Mouse (Mus musculus): ENCODE data around the gene Atg13. TPM values are rescaled to one million over a fixed set of nuclear protein-coding genes. Genes with fewer than 3 reads are reported as not detected.

The Atg13 gene
- polyA plus RNA-seq, 1 experiment from 2014 or later = 28.3 TPM

DNA sequence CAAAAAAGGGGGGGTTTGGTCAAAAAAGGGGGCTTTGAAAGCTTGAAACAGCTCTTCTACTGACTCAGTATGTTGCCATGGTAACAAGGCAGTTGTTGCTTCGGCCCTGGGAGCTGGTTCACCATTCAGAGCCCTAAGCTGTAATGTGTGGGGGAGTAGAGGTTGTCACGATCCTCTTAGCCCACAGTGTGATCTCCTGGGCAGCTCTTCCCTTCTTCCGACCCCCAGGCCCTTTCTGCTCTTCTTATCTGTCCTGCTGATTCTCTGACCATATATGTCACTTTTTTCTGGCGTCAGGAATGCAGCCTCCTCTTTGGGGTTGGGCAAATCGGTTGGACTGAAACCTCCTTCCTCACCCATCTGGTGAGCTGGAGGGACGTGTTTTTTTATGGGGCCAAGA is 57.5 kb downstream of the Atg13 start:
- H3K27me3 ChIP-seq (ENCODE audit: control insufficient read depth, insufficient read depth, low read length) = no peaks in the 10 kb centered on the region
- no peaks in the 10 kb centered on the region for H3K4me1 ChIP-seq (ENCODE audit: control insufficient read depth, insufficient read depth, low read length)
- no peaks in the 10 kb centered on the region; the same call in 1 of the 2 replicates for H3K36me3 ChIP-seq (replicated peaks; ENCODE audit: control insufficient read depth, insufficient read depth, low read depth, low read length)
- ATAC-seq (replicated peaks; ENCODE audit: insufficient number of reproducible peaks, low FRiP score, low TSS enrichment, low read depth) (no peak), DNase-seq (ENCODE audit: low spot score) (no peak)
- H3K9ac ChIP-seq (replicated peaks; ENCODE audit: low read length) = no peak overlapping the region
- no peak overlapping the region for H3K4me2 ChIP-seq (ENCODE audit: low read depth, low read length)
- WGBS = 70% methylated on average over 6 of the region's 6 CpGs
- H3K9me3 ChIP-seq (replicated peaks; ENCODE audit: control insufficient read depth, low read length) = no peaks in the 10 kb centered on the region
- H3K4me3 ChIP-seq (ENCODE audit: low read depth, low read length) = no peak overlapping the region
- H3K27ac ChIP-seq (replicated peaks; ENCODE audit: low read depth, low read length) = no peak overlapping the region

DNA sequence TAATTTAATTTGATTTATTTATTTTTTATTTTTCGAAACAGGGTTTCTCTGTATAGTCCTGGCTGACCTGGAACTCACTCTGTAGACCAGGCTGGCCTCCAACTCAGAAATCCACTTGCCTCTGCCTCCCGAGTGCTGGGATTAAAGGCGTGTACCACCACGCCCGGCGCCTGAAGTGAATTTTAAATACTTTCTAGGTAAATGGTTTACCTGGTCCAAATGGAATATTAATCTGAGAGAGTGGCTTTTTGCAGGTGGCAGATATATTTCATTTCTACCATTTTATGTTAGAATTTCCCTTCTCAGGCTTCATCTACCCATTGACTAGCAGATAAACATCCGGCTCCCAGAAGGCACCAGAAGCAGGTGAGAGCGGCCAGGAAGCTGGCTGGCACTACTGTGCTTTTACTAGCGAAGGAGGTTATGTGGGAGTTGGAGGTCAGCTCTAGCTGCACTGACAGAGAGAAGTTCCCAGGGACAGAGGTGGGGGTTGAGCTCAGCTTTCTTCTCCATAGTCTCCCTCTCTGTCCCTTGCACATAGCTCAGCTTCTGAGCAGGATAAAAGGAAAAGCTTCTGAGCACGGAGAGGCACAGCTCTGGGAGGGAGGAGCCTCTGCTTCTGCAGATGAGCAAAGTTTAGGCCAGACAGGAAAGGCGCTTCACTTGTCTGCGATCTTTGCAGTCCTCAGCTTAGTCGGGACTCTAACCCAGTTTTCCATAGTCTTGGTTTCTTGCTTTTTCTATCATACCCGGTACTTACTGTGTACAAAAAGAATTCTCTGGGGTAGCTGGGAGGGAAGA is 58.7 kb downstream of the Atg13 start:
- WGBS = 88% methylated on average over 14 of the region's 14 CpGs
- no peak overlapping the region for H3K4me2 ChIP-seq (ENCODE audit: low read depth, low read length)
- H3K9me3 ChIP-seq (replicated peaks; ENCODE audit: control insufficient read depth, low read length) = no peaks in the 10 kb centered on the region
- peaks cover 4% of the 10 kb centered on the region; the same call in 1 of the 2 replicates for H3K36me3 ChIP-seq (replicated peaks; ENCODE audit: control insufficient read depth, insufficient read depth, low read depth, low read length)
- no peaks in the 10 kb centered on the region for H3K27me3 ChIP-seq (ENCODE audit: control insufficient read depth, insufficient read depth, low read length)
- H3K4me3 ChIP-seq (ENCODE audit: low read depth, low read length) = no peak overlapping the region
- H3K9ac ChIP-seq (replicated peaks; ENCODE audit: low read length) = no peak overlapping the region
- no peaks in the 10 kb centered on the region for H3K4me1 ChIP-seq (ENCODE audit: control insufficient read depth, insufficient read depth, low read length)
- DNase-seq (ENCODE audit: low spot score) (no peak), ATAC-seq (replicated peaks; ENCODE audit: insufficient number of reproducible peaks, low FRiP score, low TSS enrichment, low read depth) (no peak)
- no peak overlapping the region for H3K27ac ChIP-seq (replicated peaks; ENCODE audit: low read depth, low read length)

DNA sequence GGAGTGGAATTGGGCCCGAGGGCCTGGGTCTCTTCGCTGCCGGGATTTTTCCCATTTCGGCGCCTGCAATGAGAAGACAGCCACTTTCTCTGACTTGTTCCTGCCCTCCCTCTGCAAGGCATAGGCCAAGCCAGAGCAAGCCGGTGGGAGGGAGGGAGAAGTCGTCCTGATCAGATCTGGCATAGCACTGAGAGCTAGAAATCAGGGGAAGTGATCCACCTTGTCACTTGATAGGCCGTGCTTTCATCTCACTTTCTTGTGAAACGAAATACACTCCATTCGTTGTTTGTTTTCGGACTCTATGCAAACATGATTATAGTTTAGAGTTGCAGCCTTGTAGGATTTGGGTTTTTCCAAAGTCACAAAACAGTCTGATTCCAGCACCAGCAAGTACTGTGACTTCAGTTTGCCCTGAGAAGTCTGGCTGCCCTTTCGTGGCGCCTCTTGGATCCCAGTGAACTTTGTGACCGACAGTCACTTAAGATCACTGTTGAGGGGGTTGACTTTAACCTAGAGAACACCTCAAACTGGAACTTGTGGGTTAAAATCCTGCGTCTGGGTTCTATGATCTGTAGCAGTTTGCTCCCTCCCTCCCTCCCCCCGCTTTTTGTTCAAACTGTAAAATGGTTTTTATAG is 59.9 kb downstream of the Atg13 start:
- Histone ChIP-seq H3K4me1 (ENCODE audit: control insufficient read depth, insufficient read depth, low read length) (no peaks in the 10 kb centered on the region), H3K36me3 (replicated peaks; ENCODE audit: control insufficient read depth, insufficient read depth, low read depth, low read length) (peaks cover 16% of the 10 kb centered on the region), H3K27ac (replicated peaks; ENCODE audit: low read depth, low read length) (peak overlapping the region; percentile 56; the same call in 1 of the 2 replicates), H3K27me3 (ENCODE audit: control insufficient read depth, insufficient read depth, low read length) (no peaks in the 10 kb centered on the region), H3K9ac (replicated peaks; ENCODE audit: low read length) (peak overlapping the region; percentile 72), H3K9me3 (replicated peaks; ENCODE audit: control insufficient read depth, low read length) (no peaks in the 10 kb centered on the region), H3K4me3 (ENCODE audit: low read depth, low read length) (peak overlapping the region; percentile 85), H3K4me2 (ENCODE audit: low read depth, low read length) (peak overlapping the region; percentile 69)
- WGBS = 14% methylated on average over 16 of the region's 16 CpGs
- ATAC-seq (replicated peaks; ENCODE audit: insufficient number of reproducible peaks, low FRiP score, low TSS enrichment, low read depth) (peak; percentile 60; the same call in 1 of the 2 replicates), DNase-seq (ENCODE audit: low spot score) (no peak)

DNA sequence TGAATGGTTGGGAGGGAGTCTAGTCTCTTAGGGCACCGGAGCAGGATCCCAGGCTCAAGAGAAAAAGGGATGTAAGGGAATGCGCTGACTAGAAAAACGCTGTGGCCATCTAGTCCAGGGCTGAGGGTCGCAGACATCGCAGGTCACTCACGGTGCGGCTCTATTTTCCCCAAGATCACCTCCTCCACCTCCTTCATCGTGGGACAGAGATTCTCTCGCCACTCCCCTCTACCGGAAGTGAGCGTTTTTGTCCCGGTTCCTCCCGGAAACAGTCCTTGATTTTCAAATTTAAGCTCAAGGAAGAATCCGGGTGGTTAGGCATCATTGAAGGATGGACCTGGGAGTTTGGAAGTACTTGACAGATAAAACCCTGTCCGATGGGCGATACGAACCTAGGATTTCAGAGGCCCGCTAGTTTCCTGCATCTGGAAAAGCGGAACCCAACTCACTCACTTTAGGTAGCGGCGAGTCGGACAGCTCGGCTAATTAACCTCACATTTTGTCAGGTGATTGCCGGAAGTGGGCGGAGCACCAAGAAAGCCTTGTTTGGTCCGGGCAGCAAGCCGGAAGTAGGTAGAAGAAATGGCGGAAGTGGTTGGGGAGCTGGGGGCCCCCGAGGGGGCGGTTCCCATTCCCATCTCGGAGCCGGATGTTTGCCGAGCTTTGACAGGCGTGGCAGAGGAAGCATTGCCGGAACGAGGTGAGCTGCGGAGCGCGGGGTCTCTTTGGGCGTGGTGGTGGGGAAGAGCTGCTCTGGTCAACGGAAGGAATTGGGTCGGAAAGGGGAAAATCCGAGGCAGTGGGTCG is 60.6 kb downstream of the Atg13 start, which contains the start of the genes Zfp408 and Arhgap1:
TSS of gene Zfp408 (minus strand) at position 239 of the 807 bp plus-strand sequence.
TSS of gene Arhgap1 (plus strand) at position 308 of the 807 bp plus-strand sequence.
- Histone ChIP-seq H3K4me1 (ENCODE audit: control insufficient read depth, insufficient read depth, low read length) (no peaks in the 10 kb centered on the region), H3K4me2 (ENCODE audit: low read depth, low read length) (peak within 1 kb of the TSS; percentile 90), H3K36me3 (replicated peaks; ENCODE audit: control insufficient read depth, insufficient read depth, low read depth, low read length) (peaks cover 22% of the 10 kb centered on the region), H3K4me3 (ENCODE audit: low read depth, low read length) (peak within 1 kb of the TSS; percentile 85), H3K9me3 (replicated peaks; ENCODE audit: control insufficient read depth, low read length) (no peaks in the 10 kb centered on the region), H3K9ac (replicated peaks; ENCODE audit: low read length) (peak within 1 kb of the TSS; percentile 89), H3K27ac (replicated peaks; ENCODE audit: low read depth, low read length) (peak within 1 kb of the TSS; percentile 56; the same call in 1 of the 2 replicates), H3K27me3 (ENCODE audit: control insufficient read depth, insufficient read depth, low read length) (no peaks in the 10 kb centered on the region)
- WGBS = under 1% methylated on average over 44 of the region's 44 CpGs
- ATAC-seq (replicated peaks; ENCODE audit: insufficient number of reproducible peaks, low FRiP score, low TSS enrichment, low read depth) (peak; percentile 93), DNase-seq (ENCODE audit: low spot score) (peak; percentile 98)

DNA sequence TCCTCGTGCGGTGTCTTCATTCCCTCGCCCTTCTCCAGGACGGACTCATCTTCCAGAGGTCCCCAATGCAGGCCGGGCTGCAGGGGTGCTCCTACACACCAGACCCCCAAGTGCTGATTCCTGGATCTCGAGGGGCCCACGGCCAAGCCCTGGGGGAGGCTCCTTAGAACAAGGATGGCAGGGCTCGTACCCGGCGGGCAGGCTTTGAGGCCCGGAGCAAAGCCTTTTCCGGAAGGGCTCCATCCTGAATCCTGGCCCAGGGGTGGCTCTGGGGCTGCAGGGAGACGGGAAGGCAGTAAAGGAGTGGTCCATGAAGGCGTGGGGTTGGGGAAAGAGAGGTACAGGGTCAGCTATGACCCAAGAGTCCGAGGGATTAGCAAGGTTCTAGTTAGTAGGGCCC is 61.2 kb downstream of the Atg13 start:
- DNase-seq (ENCODE audit: low spot score) = no peak
- peak; percentile 17; the same call in 1 of the 2 replicates for ATAC-seq (replicated peaks; ENCODE audit: insufficient number of reproducible peaks, low FRiP score, low TSS enrichment, low read depth)
- H3K36me3 ChIP-seq (replicated peaks; ENCODE audit: control insufficient read depth, insufficient read depth, low read depth, low read length) = peaks cover 22% of the 10 kb centered on the region

DNA sequence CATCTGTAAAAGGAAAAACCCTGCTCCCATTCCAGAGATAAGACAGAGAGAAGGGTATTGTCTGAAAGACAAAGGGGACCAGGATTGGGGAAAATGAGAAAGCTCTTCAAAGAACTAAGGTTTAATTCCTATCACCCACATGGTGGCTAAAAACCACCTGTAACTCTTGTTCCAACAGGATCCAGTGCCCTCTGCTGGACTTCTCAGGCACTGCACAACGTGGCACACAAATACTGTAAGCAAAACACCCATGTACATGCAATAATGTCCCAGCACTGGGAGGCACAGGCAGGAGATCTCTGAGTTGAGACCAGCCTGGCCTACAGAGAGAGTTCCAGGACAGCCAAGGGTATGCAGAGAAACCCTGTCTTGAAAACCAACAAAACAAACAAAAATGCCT is 63.6 kb downstream of the Atg13 start:
- H3K27ac ChIP-seq (replicated peaks; ENCODE audit: low read depth, low read length) = no peak overlapping the region
- DNase-seq (ENCODE audit: low spot score) (peak; percentile 76), ATAC-seq (replicated peaks; ENCODE audit: insufficient number of reproducible peaks, low FRiP score, low TSS enrichment, low read depth) (no peak)
- H3K36me3 ChIP-seq (replicated peaks; ENCODE audit: control insufficient read depth, insufficient read depth, low read depth, low read length) = peaks cover 25% of the 10 kb centered on the region
- H3K9ac ChIP-seq (replicated peaks; ENCODE audit: low read length) = no peak overlapping the region
- H3K9me3 ChIP-seq (replicated peaks; ENCODE audit: control insufficient read depth, low read length) = no peaks in the 10 kb centered on the region
- no peak overlapping the region for H3K4me2 ChIP-seq (ENCODE audit: low read depth, low read length)
- H3K4me3 ChIP-seq (ENCODE audit: low read depth, low read length) = no peak overlapping the region
- 18% methylated on average over 1 of the region's 1 CpGs for WGBS
- H3K4me1 ChIP-seq (ENCODE audit: control insufficient read depth, insufficient read depth, low read length) = no peaks in the 10 kb centered on the region
- no peaks in the 10 kb centered on the region for H3K27me3 ChIP-seq (ENCODE audit: control insufficient read depth, insufficient read depth, low read length)

More for the DNA sequence above, 61.2 kb downstream of the Atg13 start:
- Histone ChIP-seq H3K4me1 (ENCODE audit: control insufficient read depth, insufficient read depth, low read length) (no peaks in the 10 kb centered on the region), H3K27ac (replicated peaks; ENCODE audit: low read depth, low read length) (no peak overlapping the region; the same call in 1 of the 2 replicates), H3K4me2 (ENCODE audit: low read depth, low read length) (peak overlapping the region; percentile 90), H3K27me3 (ENCODE audit: control insufficient read depth, insufficient read depth, low read length) (no peaks in the 10 kb centered on the region), H3K9ac (replicated peaks; ENCODE audit: low read length) (peak overlapping the region; percentile 89), H3K4me3 (ENCODE audit: low read depth, low read length) (peak overlapping the region; percentile 85), H3K9me3 (replicated peaks; ENCODE audit: control insufficient read depth, low read length) (no peaks in the 10 kb centered on the region)
- WGBS = 3% methylated on average over 15 of the region's 15 CpGs

DNA sequence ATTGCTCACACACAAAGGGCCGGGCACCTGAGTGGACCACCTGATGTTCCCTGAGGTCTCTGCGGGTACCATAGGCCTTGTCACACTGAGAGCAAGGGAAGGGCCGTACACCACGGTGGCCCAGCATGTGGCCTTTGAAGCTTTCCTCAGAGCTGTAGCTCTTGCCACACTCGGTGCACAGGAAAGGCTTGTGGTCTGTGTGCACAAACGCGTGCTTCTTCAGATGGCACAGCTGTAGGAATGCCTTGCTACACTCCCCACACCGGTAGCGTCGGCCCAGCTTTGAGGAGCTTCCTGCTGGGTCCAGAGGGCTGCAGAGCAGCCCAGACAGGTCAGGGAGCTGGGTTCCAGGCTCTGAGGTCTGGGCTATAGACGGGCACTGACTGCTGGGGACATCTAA is 64.6 kb downstream of the Atg13 start:
- Histone ChIP-seq H3K27ac (replicated peaks; ENCODE audit: low read depth, low read length) (no peak overlapping the region), H3K4me1 (ENCODE audit: control insufficient read depth, insufficient read depth, low read length) (no peaks in the 10 kb centered on the region), H3K4me3 (ENCODE audit: low read depth, low read length) (no peak overlapping the region), H3K4me2 (ENCODE audit: low read depth, low read length) (no peak overlapping the region), H3K9me3 (replicated peaks; ENCODE audit: control insufficient read depth, low read length) (no peaks in the 10 kb centered on the region), H3K36me3 (replicated peaks; ENCODE audit: control insufficient read depth, insufficient read depth, low read depth, low read length) (peaks cover 25% of the 10 kb centered on the region), H3K9ac (replicated peaks; ENCODE audit: low read length) (no peak overlapping the region), H3K27me3 (ENCODE audit: control insufficient read depth, insufficient read depth, low read length) (no peaks in the 10 kb centered on the region)
- DNase-seq (ENCODE audit: low spot score) = no peak
- 95% methylated on average over 11 of the region's 11 CpGs for WGBS
- ATAC-seq (replicated peaks; ENCODE audit: insufficient number of reproducible peaks, low FRiP score, low TSS enrichment, low read depth) = no peak

All from embryonic facial prominence, embryonic 11.5 days (tissue).